Mouse (Mus musculus): ENCODE data around the gene Rhbdd2.

- no peak for TF ChIP-seq POLR2A (IDR thresholded peaks at IDR 0.05; ENCODE audit: low read depth, low read length)
- TF ChIP-seq CTCF (IDR thresholded peaks at IDR 0.05; ENCODE audit: extremely low read depth, insufficient read depth, insufficient read length, insufficient replicate concordance) = no peak
Measured at GRCm38 (mm10) chr5:135642686-135643551, 10.5 kb downstream of the Rhbdd2 start.

All from spleen, adult 2 months (tissue).